Mouse (Mus musculus) myocyte (in vitro differentiated cells): ENCODE measurements at regions not wholly inside any gene's neighbourhood (a gene's known extent, or its start where the extent isn't known, plus 50 kb on each side); places are given as distances from the start of the nearest gene placed in this dataset.

Experiments used
- H3K27me3 ChIP-seq: one replicate; pipeline ENCODE4 v1.6.1; 2011; ENCODE audit not compliant: control insufficient read depth, insufficient read depth, insufficient read length
- H3K36me3 ChIP-seq: one replicate; pipeline ENCODE4 v1.6.1; 2011; ENCODE audit not compliant: control insufficient read depth, insufficient read depth
- H3K4me2 ChIP-seq: one replicate; pipeline ENCODE4 v1.6.1; 2011; ENCODE audit warnings: low read depth, control low read depth
- H3K4me3 ChIP-seq: one replicate; pipeline ENCODE4 v1.5.1; 2011; ENCODE audit warnings: mild to moderate bottlenecking, control low read depth, moderate library complexity
- H3K79me2 ChIP-seq: one replicate; pipeline ENCODE4 v1.6.1; 2011; ENCODE audit not compliant: control insufficient read depth, insufficient read depth
- H3ac ChIP-seq: one replicate; pipeline ENCODE4 v1.6.1; 2011; ENCODE audit not compliant: control insufficient read depth, insufficient read length
- CEBPB ChIP-seq: IDR thresholded peaks from 2 replicates; pipeline ENCODE4 v1.6.1; 2011; ENCODE audit warnings: mild to moderate bottlenecking, moderate library complexity; ENCODE audit not compliant: poor library complexity, insufficient read depth, severe bottlenecking
- E2F4 ChIP-seq: IDR thresholded peaks from one replicate; pipeline ENCODE4 v1.6.1; 2011; ENCODE audit warnings: mild to moderate bottlenecking, control low read depth, moderate library complexity; ENCODE audit not compliant: insufficient read depth
- MAX ChIP-seq: IDR thresholded peaks from one replicate; pipeline ENCODE4 v1.6.1; 2011; ENCODE audit warnings: low read depth, mild to moderate bottlenecking, control low read depth
- MYOD1 ChIP-seq, 3 experiments: IDR thresholded peaks; one replicate each; pipeline ENCODE4 v1.6.1; 2011; ENCODE audit warnings: control low read depth in 2 of 3, low read depth in 2 of 3, mild to moderate bottlenecking in 2 of 3, moderate library complexity in 1 of 3; ENCODE audit not compliant: insufficient read length in 2 of 3, control insufficient read depth in 1 of 3
- MYOG ChIP-seq, 3 experiments: IDR thresholded peaks; one replicate each; pipeline ENCODE4 v1.6.1; 2011; ENCODE audit warnings: control low read depth in 2 of 3, low read depth in 2 of 3, mild to moderate bottlenecking in 2 of 3; ENCODE audit not compliant: insufficient read length in 2 of 3, control insufficient read depth in 1 of 3, insufficient read depth in 1 of 3
- POLR2A ChIP-seq: IDR thresholded peaks from one replicate; pipeline ENCODE4 v1.6.1; 2011; ENCODE audit warnings: low read depth, mild to moderate bottlenecking, control low read depth, moderate library complexity; ENCODE audit not compliant: insufficient read length
- POLR2AphosphoS2 ChIP-seq: IDR thresholded peaks from one replicate; pipeline ENCODE4 v1.6.1; 2011; ENCODE audit warnings: low read depth, control low read depth; ENCODE audit not compliant: insufficient read length
- REST ChIP-seq: IDR thresholded peaks from one replicate; pipeline ENCODE4 v1.6.1; 2011; ENCODE audit warnings: mild to moderate bottlenecking, control low read depth, moderate library complexity; ENCODE audit not compliant: insufficient read depth, insufficient read length
- SRF ChIP-seq: IDR thresholded peaks from one replicate; pipeline ENCODE4 v1.6.1; 2011; ENCODE audit warnings: low read depth; ENCODE audit not compliant: control insufficient read depth, insufficient read length
- TCF12 ChIP-seq: IDR thresholded peaks from one replicate; pipeline ENCODE4 v1.6.1; 2011; ENCODE audit warnings: mild to moderate bottlenecking, control low read depth; ENCODE audit not compliant: poor library complexity, insufficient read depth, severe bottlenecking
- TCF3 ChIP-seq: IDR thresholded peaks from one replicate; pipeline ENCODE4 v1.6.1; 2011; ENCODE audit warnings: low read depth, control low read depth; ENCODE audit not compliant: insufficient read length
- USF1 ChIP-seq: IDR thresholded peaks from one replicate; pipeline ENCODE4 v1.6.1; 2011; ENCODE audit warnings: low read depth, mild to moderate bottlenecking, control low read depth, moderate library complexity

GRCm38 (mm10) chr2:51206332-51206731, 57.4 kb upstream of the Rnd3 start:
- no peak overlapping the region for H3K4me3 ChIP-seq
- no peaks in the 10 kb centered on the region for H3K36me3 ChIP-seq
- no peak overlapping the region for H3ac ChIP-seq
- no peaks in the 10 kb centered on the region for H3K27me3 ChIP-seq
- no peaks in the 10 kb centered on the region for H3K79me2 ChIP-seq
- no peak overlapping the region for H3K4me2 ChIP-seq
- TF ChIP-seq MYOD1 (IDR thresholded peaks at IDR 0.05; ENCODE audit: control insufficient read depth in 1 of 3, insufficient read length in 2 of 3, low read depth in 2 of 3) (no peak), CEBPB (no peak), MYOG (IDR thresholded peaks at IDR 0.05; ENCODE audit: control insufficient read depth in 1 of 3, insufficient read depth in 1 of 3, insufficient read length in 2 of 3, low read depth in 2 of 3) (no peak), TCF3 (no peak), E2F4 (no peak), USF1 (no peak), POLR2A (no peak), SRF (no peak), MAX (no peak), TCF12 (no peak), POLR2AphosphoS2 (no peak), REST (no peak)
